Mouse (Mus musculus) adrenal gland, postnatal 10 days (tissue): Measurements from ENCODE around the gene Strn. TPM values are rescaled to one million over a fixed set of nuclear protein-coding genes. Genes with fewer than 3 reads are reported as not detected.

Source experiments
- DNase-seq: peaks from one replicate; pipeline ENCODE4 v3.0.0; 2021; ENCODE audit warnings: mixed read lengths
- long read RNA-seq, 2 experiments: library from polyadenylated mRNA; stranded (forward); transcript quantifications; one replicate each; pipeline ENCODE4 v2.0.0; 2021
- total RNA-seq, 2 experiments: library from RNA; stranded (reverse); gene quantifications; 2 replicates each; pipeline ENCODE4 v1.2.3; 2021

The Strn gene
- 10 to 100 TPM; 20.5 to 25.2 TPM for total RNA-seq
- long read RNA-seq, experiment 1, full-length matches to known transcripts: 1 of 3 reads
- long read RNA-seq, experiment 1, partial matches to known transcripts: 0 of 3 reads
- long read RNA-seq, experiment 1, other reads (novel, unspliced or antisense): 2 of 3 reads
- long read RNA-seq, experiment 2, full-length matches to known transcripts: 5 of 9 reads
- long read RNA-seq, experiment 2, partial matches to known transcripts: 1 of 9 reads
- long read RNA-seq, experiment 2, other reads (novel, unspliced or antisense): 3 of 9 reads

DNA sequence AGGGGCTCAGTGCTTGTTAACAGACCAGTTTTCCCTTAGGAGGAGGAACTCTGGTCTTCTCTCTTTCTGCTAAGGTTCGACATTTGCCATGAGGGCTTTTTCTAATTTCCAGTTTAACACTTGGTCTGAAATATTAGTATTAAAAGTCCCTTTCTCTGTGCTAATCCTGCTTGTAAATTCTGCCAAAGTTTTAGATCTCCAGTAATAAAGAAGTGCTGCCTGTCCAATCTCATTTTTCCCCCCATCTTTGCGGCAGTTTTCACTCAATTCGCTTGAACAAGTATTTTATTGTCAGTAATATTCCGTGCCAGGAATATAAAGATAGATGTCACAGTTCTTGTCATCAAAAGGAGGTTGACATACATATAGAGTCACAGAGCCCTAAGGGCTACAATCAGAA is at the start of gene Strn:
TSS of gene Strn (minus strand) at position 101 of the 400 bp plus-strand sequence.
- DNase-seq: no peak

DNA sequence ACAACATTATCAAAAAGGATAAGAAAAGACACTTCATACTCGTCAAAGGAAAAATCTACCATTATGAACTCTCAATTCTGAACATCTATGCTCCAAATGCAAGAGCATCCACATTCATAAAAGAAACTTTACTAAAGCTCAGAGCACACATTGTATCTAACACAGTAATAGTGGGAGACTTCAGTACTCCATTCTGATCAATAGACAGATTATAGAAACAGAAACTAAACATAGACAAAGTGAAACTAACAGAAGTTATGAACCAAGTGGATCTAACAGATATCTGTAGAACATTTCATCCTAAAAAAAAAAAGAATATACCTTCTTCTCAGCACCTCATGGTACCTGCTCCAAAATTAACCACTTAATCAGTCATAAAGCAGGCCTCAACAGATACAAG is 41.8 kb upstream of the Strn start:
- no peak for DNase-seq

DNA sequence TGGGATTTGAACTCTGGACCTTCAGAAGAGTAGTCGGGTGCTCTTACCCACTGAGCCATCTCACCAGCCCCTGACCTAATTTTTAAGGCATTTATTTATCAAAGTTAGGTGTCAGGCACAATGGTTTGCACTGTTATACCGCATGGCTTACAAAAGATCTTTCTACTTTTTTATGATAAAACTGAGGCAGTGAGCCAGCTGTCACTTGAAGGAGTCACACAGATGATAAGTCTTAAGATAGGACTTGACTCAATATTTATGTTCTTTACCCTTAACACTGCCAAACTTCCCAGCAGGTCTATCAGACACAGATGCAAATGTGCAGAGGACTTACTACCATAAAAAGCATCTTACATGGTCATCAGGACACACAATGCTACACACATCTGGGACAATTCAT is 35.3 kb upstream of the Strn start:
- no peak for DNase-seq

DNA sequence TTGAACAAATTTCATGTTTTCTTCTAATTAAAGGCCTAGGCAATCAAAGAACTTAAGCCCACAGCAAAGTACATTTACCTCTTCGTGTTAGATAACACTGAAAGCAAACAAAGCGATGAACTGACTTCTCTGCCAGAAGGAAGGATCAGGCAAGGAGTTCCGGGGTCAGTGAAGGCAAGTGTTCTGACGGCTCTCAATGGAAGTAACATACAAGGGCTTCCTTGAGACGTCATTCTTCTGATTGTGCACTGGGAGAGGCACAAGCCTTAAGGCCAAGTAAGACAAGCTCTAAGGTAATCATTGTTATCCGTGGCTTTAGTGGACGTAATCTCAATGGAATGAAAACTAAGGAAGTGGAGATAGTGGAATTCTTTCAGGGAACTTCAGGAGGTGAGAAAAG is 33.9 kb upstream of the Strn start:
- DNase-seq: no peak

DNA sequence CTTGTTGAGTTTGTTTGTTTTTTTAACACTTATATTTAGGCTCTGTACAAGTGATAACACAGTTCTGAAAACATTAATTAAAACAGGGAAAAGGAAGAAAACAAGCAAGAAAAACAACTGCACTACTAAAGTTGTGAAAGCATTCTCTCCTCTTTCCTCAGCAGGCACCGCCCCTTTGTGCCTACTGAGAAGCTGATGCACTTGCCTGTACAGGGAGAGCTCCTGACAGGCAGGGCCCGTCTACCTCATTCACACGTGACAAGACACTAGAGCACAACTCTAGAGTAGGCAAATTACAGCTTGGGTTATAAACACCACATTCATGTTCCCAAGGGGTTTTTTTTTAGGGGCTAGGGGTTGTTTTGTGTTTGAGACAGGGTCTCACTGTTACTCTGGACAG is 32.3 kb upstream of the Strn start:
- DNase-seq: no peak

DNA sequence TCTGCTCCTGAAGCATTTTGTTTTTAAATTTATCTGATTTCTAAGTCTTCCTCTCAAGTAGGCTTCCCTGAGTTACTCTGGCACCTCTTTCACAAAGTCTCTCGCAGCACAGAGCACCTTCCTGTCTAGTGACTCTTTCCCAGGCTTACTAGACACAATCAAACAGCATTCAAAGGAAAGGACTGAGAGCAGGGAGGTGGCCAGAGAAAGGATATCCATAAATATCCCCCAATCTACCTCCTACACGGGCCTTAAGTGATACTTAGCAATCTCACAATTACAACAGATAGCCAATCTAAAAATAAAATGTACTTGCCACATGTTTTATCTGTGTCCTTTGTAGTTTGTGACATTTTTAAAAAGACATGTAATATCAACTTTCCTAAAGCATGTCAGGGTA is 31.9 kb upstream of the Strn start:
- no peak for DNase-seq

DNA sequence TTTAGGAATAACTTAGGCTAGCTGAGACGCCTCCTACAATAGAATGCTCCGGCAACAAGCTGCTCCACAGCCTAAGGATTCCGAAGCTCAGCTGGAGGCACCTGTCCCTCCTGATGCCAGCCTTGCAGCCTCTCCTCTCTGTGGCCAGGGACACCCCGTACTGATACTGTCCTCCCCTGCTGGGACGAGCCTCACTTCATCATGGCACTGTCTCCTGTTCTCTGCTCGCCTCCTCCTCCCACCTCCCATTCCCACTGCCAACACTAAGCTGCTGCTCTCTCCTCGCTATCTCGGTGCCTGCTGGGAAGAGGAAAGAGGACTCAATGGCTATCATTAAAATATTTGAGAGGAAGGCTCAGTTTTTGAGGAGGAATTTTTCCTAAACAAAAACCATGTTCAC is 30.6 kb upstream of the Strn start:
- DNase-seq: no peak

DNA sequence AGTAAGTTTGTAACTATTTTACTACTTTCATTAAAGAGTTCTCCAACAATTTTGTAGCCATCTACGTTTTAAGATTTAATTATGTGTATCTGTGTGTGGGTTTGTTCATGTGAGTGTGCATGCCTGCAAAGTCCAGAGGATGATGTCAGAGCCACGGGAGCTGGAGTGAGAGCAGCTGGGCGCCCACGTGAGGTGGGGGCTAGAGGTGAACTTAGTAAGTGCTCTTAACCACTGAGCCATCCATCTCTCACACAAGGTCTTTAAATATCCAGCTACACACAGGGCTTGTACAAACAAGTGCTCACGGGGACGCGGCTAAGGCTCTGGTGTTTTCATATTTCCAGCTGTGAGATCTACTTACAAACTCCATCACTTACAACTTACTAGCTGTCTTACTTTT is 29.1 kb upstream of the Strn start:
- no peak for DNase-seq

DNA sequence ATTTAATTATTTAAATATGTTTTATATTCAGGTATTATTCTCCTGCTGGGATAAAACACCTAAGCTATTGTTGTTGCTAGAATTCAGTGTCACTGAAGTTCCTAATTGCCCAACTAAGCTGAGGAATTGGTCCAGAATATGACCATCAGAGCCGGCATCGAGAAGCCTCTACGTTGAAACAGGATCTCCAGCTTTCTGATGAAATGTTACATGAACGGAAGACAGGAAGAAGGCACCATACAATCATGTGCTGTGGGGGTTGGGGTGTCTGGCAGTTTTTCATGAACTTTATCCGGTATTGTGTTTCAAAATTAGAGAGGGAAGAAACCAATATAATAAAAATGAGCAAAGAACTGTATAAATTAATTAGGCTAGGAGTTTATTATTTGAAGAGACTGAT is 26.3 kb upstream of the Strn start:
- DNase-seq: no peak

DNA sequence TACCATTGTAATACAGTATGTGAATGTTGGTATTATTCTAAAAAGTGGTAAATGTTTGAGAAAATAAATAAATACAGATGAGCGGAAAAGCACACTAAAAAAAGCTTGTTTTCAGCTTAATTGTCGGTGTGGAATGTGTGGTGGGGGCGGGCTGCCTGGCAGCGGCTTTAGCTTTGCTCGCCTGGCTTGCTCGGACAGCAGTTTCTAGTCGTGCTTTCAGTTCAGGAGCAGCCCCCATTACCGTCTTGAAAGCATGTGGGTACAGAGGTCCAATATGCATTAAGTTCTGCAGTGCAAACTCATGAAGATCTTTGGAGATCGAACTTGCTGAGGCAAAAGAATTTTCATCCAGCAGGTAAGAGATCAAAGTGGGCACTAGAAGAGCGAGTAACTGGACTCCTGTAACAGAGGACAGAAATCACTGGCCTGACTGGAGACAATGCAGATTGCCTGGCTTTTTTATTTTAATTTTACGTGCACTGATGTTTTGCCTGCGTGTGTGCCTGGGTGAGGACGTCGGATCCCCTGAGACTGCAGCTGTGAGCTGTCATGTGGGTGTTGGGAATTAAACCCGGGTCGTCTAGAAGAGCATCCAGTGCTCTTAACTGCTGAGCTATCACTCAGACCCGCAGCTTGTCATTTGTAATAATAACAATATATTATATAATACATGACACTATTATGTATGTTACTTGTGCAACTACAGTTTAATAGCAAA is 16.1 kb upstream of the Strn start:
- no peak for DNase-seq

DNA sequence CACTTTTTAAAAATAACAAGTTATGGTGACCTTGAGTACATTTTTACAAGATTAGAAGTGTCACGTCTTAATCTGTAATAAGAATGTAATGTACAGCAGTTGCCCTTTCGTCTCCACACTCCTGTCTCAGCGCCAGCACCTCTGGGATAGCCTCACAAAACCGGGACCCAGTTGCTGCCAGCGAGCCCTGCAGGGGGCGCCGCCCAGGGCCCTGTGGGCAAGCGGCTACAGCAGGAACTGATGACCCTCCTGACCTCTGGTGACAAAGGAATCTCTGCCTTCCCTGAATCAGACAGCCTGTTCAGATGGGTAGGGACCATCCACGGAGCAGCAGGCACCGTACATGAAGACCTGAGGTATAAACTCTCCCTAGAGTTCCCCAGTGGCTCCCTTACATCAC is 15.1 kb upstream of the Strn start:
- no peak for DNase-seq

DNA sequence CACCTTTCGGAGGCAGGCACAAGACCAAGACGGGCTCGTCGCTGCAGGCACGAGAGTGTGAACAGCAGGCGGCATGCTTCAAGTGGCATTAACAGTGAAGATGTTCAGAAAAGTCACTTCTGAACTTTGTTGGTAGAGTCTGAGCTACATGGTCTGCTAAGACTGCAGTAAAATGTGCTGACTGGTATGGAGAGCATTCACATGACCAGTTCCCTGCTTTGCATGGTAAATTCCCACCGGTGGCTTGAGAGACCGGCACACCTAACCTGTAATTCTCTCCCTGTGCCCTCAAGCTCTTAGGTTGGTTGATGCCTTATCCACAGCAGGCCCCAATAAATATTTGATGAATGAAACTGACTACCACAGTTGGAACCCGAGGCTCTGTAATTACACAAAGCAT is 11.4 kb upstream of the Strn start:
- DNase-seq: no peak

DNA sequence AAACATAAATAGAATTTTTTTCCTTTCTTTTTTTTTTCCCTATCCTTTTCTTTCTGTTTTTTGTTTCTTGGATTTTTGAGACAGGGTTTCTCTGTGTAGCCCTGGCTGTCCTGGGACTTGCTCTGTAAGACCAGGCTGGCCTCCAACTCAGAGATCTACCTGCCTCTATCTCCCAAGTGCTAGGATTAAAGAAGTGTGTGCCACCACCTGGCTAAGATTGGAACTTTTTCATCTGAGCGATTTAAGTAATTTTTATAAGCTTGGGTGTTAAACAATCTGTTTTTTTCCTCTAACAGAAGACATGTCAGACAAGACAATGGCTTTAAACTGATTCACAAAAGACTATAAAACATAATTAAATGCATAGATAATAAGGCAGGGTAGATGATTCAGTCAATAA is 1.4 kb upstream of the Strn start:
- no peak for DNase-seq

DNA sequence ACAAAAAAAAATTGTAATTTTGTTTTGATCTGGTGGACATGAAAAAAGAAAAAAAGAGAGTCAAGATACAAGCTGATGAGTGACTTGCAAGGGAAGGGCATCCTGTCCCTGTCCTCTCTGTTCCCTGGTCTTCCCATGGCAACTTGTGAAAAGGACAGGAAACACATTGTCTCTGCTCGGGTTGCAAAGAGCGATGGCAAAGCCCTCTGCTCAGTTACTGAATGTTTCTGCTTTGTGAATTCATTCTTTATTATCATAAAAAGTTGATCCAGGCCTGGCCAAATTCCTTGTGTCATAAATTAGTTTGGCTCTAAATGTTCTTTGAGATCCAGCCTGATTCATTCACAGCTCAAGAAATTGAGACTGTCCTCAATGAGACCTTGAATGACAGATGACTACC is 775 bp upstream of the Strn start:
- DNase-seq: no peak

DNA sequence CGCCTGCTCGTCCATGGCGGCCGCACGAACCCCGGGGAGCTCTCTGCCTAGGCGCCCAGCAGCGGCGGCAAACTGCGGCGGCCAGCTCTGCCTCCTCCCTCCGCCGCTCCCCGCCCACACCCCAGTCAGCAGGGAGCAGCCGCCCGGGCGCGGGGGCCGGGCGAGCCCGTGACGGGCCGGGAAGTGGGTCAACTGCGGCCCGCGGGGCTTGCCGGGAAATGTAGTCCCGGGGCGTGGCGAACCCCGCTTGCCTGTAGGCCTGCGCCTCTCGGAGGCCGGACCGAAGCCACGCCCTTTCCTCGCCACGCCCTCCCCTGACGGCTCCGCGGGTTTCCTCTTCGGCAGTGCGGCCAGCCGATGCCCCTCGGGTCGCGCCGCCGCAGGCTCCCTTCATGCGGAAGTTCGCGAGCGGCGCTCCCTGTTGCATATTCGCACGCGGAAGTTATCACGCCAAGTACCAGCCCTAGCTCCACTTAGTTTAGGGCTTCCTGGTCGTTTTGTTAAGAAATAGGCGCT is 465 bp downstream of the Strn start:
- peak; percentile 100 for DNase-seq

DNA sequence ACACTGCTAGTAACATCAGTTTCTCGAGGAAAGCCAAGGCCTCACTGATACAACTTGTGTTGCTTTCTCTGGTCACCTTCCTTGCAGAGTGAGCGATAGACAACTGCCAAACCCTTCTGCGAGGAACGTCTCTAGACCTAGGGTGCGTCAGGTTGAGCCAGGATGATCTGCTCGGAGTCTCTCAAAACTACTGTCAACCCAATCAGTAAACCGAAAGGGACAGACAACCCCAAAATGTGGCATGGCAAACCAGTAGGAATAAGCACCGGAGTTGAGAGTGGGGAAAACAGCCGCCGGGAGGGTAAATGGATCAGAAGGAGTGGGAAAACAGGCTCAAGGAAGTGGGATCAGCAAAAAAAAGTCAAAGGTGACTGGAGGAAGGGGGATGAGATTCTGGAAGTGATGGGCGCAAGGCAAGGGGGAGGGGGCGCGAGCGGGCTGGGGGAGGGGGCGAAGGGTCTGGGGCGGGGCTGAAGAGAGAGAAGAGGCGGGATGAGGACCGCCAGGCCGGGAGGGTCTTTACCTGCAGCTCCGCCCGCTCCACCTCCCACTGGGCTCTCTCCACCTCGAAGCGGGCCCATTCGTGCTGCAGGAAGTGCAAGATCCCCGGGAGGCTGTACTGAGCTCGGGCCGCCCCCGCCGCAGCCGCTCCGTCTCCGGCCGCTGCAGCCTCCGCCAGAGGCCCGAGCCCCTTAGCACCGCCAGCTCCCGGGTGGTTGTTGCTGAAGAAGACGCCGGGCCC is 1.1 kb downstream of the Strn start:
- peak; percentile 31 for DNase-seq

DNA sequence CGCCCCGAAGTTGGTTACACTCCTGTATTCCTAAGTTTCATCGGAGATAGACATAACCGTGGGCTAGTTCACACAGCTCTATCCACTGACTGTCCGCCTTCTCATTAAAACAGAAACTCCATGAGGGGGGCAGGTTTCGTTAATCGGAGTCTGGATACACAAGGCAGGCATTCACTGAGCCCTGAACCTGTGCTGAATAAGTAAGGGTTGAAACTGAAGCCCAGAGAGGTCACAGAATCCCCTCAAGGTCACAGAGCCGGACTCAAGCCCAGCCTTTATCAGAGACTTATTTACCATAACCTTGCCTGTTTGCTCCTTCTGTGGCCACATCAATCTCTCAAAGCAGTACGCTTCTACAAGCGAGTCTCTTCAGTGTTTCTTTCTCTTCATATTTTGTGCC is 2.2 kb downstream of the Strn start:
- peak; percentile 21 for DNase-seq

DNA sequence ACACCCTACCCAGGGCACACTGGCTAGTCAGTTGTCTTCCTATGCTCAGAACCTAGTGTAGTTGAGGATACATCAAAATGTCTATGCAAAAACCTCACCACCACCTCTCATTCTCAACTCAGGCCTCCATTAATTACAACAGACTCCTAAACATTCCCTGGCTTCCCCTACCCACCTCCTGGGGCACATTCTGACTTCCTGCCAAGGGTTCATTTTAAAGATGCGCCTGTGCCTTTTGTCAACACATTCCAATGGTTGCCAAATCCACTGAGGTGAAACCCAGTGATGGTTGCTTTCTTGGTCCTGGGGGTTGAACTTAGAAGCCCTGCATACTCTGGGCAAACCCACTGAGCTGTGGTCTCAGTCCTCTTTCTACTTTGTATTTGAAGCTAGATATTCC is 4.9 kb downstream of the Strn start:
- DNase-seq: no peak

DNA sequence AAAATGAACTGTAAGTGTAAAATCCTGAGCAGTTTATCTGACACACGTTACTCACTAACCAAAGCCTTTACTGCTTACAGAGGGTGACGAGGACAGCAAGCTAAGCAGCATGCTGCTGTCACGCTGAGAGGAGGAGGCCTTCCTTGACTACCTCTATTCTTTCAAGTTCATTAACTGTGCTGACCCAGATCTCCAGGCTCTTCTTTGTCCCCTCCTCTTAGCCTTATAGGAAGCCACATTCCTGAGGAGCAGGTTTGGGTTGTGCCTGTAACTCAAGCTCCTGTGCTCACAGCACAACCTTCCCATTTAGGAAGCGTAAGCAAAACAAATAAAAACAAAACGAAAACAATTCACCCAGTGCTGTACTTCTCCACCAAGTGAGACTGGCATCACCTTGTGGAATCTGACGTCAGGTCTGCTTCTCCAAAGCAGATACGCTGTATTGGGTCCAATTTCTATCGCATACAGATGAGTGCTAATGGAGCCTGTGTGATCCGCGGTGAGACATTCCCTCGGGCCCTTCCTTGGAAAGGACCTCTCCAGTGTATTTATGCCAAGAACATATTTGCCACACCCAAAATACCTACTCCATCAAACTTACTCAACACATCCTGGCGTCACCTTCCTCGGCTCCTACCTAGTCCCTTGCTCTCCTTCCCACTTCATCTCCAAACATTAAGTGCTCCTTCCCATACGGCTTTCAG is 10.1 kb downstream of the Strn start:
- no peak for DNase-seq

DNA sequence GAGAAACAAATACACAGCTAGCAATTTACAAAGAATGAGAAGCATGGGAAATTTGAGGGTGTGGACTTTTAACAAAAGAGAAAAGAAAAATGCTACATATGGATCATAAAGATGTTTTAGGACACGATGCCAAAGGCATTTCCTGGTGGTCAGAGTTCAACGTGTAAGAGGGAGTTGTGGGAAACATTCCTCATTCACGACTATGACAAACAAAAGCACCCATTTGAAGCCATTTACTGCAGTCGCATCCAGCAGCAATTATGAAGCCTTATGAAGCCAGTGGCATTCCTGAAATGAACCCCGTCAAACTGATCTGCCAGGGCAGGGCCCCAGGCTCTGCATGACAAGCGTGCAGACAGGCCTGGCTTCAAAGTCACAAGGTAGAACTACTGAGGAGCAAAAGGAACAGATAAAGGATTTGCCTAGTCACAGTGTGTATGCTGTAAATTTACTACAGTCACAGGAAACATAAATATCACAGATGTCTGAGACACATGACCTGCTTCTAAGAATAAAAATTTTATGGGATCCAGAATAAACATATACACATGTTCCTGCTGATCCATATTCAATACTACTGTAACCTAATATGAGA is 12.4 kb downstream of the Strn start:
- DNase-seq: no peak

DNA sequence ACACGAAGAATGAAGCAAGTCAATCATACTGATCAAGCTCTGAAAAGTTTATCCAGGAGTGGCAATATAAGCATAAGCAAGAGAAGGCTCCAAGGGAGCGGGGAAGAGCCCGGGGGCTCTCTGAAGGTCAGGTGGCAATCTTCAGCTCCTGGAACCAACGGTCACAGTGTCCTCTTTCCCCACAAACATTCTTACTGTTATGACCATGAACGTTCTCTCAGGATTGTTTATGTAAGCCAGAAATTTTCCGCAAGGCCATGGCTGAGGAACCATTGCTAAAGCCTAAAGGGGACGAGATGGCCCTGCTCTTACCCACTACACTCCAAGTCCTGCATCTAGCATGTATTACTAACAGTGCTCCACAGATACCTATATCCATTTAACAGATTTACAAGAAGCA is 15.3 kb downstream of the Strn start:
- no peak for DNase-seq

DNA sequence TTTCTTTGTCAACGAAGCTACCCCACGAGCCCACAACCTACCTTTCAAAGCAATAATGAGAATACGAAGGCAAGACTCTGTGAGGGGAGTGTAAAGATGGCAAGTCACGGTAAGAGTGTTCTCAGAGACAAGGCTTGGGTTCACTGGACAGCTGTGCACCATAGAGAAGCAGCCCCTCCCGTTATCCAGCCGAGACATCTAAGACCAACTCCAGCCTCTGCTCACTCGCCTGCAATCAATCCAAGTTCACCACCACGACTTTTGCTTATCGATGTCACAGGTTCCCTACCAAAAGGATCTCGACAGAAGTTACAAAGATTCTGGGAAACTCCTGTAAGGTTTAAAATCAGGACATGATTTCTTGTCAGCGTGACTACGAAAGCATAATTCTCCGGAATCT is 17.9 kb downstream of the Strn start:
- no peak for DNase-seq
